Mouse (Mus musculus): Measurements from ENCODE around the gene Fbxw13.

GRCm38 (mm10) chr9:109167316-109167715 lies 28.5 kb downstream of the Fbxw13 start:
- TF ChIP-seq CTCF (IDR thresholded peaks at IDR 0.05; ENCODE audit: control insufficient read depth, insufficient read depth, insufficient replicate concordance, low read depth, low read length) = no peak
- TF ChIP-seq POLR2A (IDR thresholded peaks at IDR 0.05; ENCODE audit: control insufficient read depth, low read depth, low read length) = no peak

Measured in testis, adult 2 months (tissue).